Mouse (Mus musculus) neural tube, embryonic 11.5 days (tissue): Measurements from ENCODE around the gene Keg1. TPM values are rescaled to one million over a fixed set of nuclear protein-coding genes. Genes with fewer than 3 reads are reported as not detected.
"Not testable (repeated sequence)": the region's sequence is repeated elsewhere in the genome, so short reads cannot be mapped to it uniquely, and the experiment has no call there.

ENCODE experiments used
- ATAC-seq: fragments of 200-750 bp; cut with Nextera tagmentation; 2 replicates; pipeline ENCODE4 v1.8.0; 2017; ENCODE audit warnings: moderate number of reproducible peaks, mild to moderate bottlenecking, moderate TSS enrichment, moderate library complexity; ENCODE audit not compliant: insufficient read depth, low FRiP score, low TSS enrichment
- DNase-seq: peaks from one replicate; pipeline ENCODE4 v3.0.0-alpha.2; 2015; ENCODE audit warnings: low spot score
- H3K27ac ChIP-seq: fragments of 300-500 bp; sonication (generic); 2 replicates; pipeline ENCODE4 v1.5.1; 2014; ENCODE audit warnings: low read depth, mild to moderate bottlenecking, low read length
- H3K27me3 ChIP-seq: fragments of 300-500 bp; sonication (generic); 2 replicates; pipeline ENCODE4 v1.6.1; 2014; ENCODE audit warnings: mild to moderate bottlenecking, low read length, mixed read lengths; ENCODE audit not compliant: control insufficient read depth, insufficient read depth
- H3K36me3 ChIP-seq: fragments of 300-500 bp; sonication (generic); 2 replicates; pipeline ENCODE4 v1.6.1; 2014; ENCODE audit warnings: mild to moderate bottlenecking, low read length, moderate library complexity, mixed read lengths; ENCODE audit not compliant: control insufficient read depth, insufficient read depth
- H3K4me1 ChIP-seq: fragments of 300-500 bp; sonication (generic); 2 replicates; pipeline ENCODE4 v1.6.1; 2014; ENCODE audit warnings: low read length, mixed read lengths; ENCODE audit not compliant: control insufficient read depth, insufficient read depth
- H3K4me2 ChIP-seq: fragments of 300-500 bp; sonication (generic); 2 replicates; pipeline ENCODE4 v1.6.1; 2014; ENCODE audit warnings: low read depth, mild to moderate bottlenecking, moderate library complexity
- H3K4me3 ChIP-seq: fragments of 300-500 bp; sonication (generic); 2 replicates; pipeline ENCODE4 v1.5.1; 2014; ENCODE audit warnings: low read depth, low read length
- H3K9ac ChIP-seq: fragments of 300-500 bp; sonication (generic); 2 replicates; pipeline ENCODE4 v1.6.1; 2014; ENCODE audit warnings: mild to moderate bottlenecking, low read length
- H3K9me3 ChIP-seq: fragments of 300-500 bp; sonication (generic); 2 replicates; pipeline ENCODE4 v1.6.1; 2016; ENCODE audit warnings: low read length; ENCODE audit not compliant: control insufficient read depth
- WGBS: fragments of 180-500 bp; shearing (Covaris S2); extraction: QIAGEN DNeasy Blood & Tissue Kit; methylation state at CpG from one replicate; pipeline ENCODE4 v1.1.7; 2014; 5-methylcytosine and 5-hydroxymethylcytosine counted together
- polyA plus RNA-seq: library from polyadenylated mRNA; unstranded; fragments of >200 nt; fragmentation: Nextera tagmentation; extraction: Ambion mirVana; gene quantifications from 2 replicates; pipeline ENCODE4 v1.2.1, GENCODE M21; 2014

Gene Keg1
- polyA plus RNA-seq, result not detected in 2 replicates

DNA sequence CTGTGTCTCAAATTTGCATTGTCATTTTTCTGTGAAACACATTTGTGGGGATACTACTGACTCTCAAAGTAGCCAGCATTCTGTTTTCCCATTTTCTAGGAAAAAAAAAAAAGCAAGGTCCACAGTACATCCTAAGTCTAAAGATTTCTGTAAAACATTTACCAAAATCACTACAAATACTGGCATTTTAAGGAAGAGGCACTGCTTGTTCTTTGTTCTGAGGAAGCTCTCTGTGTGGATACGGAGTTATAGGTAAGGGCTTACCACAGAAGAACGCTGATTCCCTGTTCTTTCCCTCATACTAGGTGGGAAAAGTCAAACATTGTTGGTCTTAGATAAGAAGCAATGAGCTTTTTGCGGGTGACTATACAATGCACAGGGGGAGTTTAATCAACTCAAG lies at the start of gene Keg1:
Gene Keg1 (plus strand): TSS at position 197 of the 400 bp plus-strand sequence.
- Histone ChIP-seq H3K4me1 (no peaks in the 10 kb centered on the region), H3K9me3 (no peaks in the 10 kb centered on the region), H3K27ac (no peak within 1 kb of the TSS), H3K4me2 (no peak within 1 kb of the TSS), H3K27me3 (no peaks in the 10 kb centered on the region), H3K9ac (no peak within 1 kb of the TSS), H3K4me3 (no peak within 1 kb of the TSS), H3K36me3 (no peaks in the 10 kb centered on the region)
- 83% methylated on average over 3 of the region's 3 CpGs for WGBS
- ATAC-seq (no peak), DNase-seq (no peak)

DNA sequence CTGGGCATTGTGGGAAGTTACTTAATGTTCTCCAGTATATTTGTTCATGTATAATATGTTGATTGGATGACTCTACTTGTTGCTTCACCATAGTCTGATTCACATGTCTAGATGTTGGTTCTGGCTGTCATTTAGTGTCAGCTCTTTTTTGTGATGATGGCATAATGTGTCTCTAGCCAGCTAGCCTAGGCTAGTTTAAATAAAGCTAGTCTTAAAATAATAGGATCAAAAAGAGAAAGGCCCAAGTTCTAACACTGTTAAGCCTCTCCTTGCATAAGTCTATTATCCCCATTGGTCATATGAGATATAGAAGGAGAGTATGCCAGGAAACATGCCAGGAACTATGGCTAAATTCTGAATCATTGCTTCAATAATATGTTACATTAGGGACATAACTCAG lies 46.1 kb upstream of the Keg1 start:
- no peak for ATAC-seq
- H3K36me3 ChIP-seq, result no peaks in the 10 kb centered on the region

DNA sequence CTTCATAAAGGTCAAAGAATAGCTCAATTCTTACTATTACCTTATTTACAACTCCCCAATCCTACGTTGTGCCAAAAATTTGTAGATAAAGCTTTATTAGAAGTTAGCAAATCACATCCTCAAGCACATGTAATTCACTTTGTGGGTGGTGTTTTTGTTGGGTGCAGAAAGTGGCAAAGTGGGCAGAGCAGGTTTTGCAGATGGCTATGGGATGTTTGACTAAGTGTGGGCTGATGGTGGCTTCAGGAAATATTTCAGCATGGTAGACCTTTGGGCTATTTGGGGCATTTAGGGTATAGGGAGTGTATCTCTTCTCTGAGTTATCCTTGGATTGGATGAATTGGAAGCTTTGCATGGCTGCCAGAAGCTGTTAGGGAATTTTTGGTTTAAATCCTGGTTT lies 29.4 kb upstream of the Keg1 start:
- no peak for ATAC-seq
- Histone ChIP-seq H3K9ac (no peak overlapping the region), H3K4me2 (no peak overlapping the region), H3K27ac (no peak overlapping the region), H3K9me3 (no peaks in the 10 kb centered on the region), H3K27me3 (no peaks in the 10 kb centered on the region), H3K4me3 (no peak overlapping the region), H3K36me3 (no peaks in the 10 kb centered on the region), H3K4me1 (no peaks in the 10 kb centered on the region)
- 89% methylated on average over 1 of the region's 1 CpGs for WGBS
- DNase-seq, result no peak

More for the DNA sequence above, 46.1 kb upstream of the Keg1 start:
- Histone ChIP-seq H3K27ac (no peak overlapping the region), H3K9ac (no peak overlapping the region), H3K4me2 (no peak overlapping the region), H3K4me1 (no peaks in the 10 kb centered on the region), H3K27me3 (no peaks in the 10 kb centered on the region), H3K4me3 (no peak overlapping the region), H3K9me3 (no peaks in the 10 kb centered on the region)
- DNase-seq, result no peak

DNA sequence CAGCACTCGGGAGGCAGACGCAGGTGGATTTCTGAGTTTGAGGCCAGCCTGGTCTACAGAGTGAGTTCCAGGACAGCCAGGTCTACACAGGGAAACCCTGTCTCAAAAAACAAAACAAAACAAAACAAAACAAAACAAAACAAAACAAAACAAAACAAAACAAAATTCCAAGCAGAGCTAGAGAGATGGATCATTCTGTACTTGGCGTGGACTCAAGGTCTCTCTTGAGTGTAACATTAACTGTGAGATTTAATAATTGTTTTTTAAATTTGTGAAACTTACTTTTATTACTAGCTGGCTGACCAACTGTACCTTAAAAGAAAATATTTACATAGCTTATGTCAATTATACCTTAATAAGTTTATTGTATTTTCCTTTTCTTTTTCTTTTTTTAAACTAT lies 27.0 kb upstream of the Keg1 start:
- not testable (repeated sequence) for H3K27me3 ChIP-seq, H3K36me3 ChIP-seq, H3K27ac ChIP-seq, H3K4me1 ChIP-seq, H3K4me3 ChIP-seq, ATAC-seq, DNase-seq, H3K9me3 ChIP-seq, H3K4me2 ChIP-seq, H3K9ac ChIP-seq
- WGBS, result 93% methylated on average over 3 of the region's 3 CpGs

DNA sequence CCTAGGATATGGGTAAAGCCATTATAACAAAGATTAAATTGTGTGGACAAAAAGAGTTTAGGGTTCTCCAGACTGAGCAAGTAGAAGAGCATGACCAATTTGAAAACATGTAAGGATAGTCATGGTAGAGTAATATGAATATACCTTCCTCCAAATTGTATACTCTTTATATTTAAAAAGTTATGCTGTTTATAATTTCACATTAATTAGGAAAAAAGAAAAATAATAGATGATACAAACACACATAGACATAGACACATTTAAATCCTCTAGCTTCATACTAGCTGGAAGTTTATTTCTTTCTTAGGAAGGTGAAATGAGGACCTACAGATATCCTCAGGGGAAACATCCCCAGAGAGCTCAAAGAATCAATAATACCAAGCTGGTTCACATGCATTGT lies 25.4 kb upstream of the Keg1 start, which contains the start of gene Olfr1442:
Gene Olfr1442 (plus strand): TSS at position 301 of the 400 bp plus-strand sequence.
- ATAC-seq (no peak), DNase-seq (no peak)
- no peaks in the 10 kb centered on the region for H3K27me3 ChIP-seq
- no peak within 1 kb of the TSS for H3K4me3 ChIP-seq
- no peaks in the 10 kb centered on the region for H3K36me3 ChIP-seq
- H3K9me3 ChIP-seq, result no peaks in the 10 kb centered on the region
- no peak within 1 kb of the TSS for H3K9ac ChIP-seq
- H3K4me2 ChIP-seq, result no peak within 1 kb of the TSS
- no peaks in the 10 kb centered on the region for H3K4me1 ChIP-seq
- H3K27ac ChIP-seq, result no peak within 1 kb of the TSS

DNA sequence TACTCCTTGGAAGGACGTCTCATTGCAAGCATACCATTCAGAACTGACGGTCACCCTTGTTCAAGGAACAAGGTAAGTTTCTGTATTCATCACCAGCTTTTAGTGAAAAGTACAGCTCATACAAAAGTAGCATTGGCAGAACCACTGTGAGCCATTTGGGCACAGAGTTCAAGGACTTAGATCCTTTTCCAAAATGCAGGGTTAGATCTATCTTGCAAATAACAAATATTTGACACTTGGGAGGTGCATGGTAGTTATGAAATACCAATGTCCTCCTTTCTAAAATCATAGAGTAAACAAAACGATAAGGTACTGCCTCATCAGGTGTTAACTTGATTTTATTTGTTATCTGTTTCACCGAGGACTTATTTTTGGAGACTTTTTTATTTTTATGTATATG lies 24.5 kb upstream of the Keg1 start:
- Histone ChIP-seq H3K4me3 (no peak overlapping the region), H3K4me1 (no peaks in the 10 kb centered on the region), H3K27ac (no peak overlapping the region), H3K4me2 (no peak overlapping the region), H3K9ac (no peak overlapping the region), H3K9me3 (no peaks in the 10 kb centered on the region), H3K27me3 (no peaks in the 10 kb centered on the region), H3K36me3 (no peaks in the 10 kb centered on the region)
- ATAC-seq, result no peak
- DNase-seq, result no peak
- 87% methylated on average over 4 of the region's 4 CpGs for WGBS

DNA sequence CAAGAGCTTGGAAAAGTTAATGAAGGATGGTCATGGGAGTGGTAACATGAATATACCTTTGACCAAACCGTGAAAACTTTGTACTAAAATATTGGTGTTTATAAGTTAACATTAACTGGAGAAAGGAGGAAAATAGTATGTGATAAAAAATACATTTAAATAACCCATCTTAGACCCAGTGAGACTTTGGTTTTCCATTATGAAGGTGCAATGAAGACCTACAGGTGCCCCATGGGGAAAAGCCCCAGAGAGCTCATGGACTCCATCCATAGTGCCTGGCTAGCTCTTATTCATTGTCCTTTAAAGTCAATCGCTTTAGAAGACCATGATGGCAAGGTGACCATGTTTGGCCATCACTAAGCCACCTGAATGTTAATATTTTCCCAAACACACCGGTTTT lies 17.8 kb upstream of the Keg1 start, which contains the start of gene Olfr1443:
Gene Olfr1443 (plus strand): TSS at position 301 of the 400 bp plus-strand sequence.
- ATAC-seq, result no peak
- Histone ChIP-seq H3K27ac (no peak within 1 kb of the TSS), H3K4me3 (no peak within 1 kb of the TSS), H3K9me3 (no peaks in the 10 kb centered on the region), H3K9ac (no peak within 1 kb of the TSS), H3K4me2 (no peak within 1 kb of the TSS), H3K4me1 (no peaks in the 10 kb centered on the region), H3K36me3 (no peaks in the 10 kb centered on the region), H3K27me3 (no peaks in the 10 kb centered on the region)
- no peak for DNase-seq
- WGBS, result 71% methylated on average over 3 of the region's 3 CpGs

DNA sequence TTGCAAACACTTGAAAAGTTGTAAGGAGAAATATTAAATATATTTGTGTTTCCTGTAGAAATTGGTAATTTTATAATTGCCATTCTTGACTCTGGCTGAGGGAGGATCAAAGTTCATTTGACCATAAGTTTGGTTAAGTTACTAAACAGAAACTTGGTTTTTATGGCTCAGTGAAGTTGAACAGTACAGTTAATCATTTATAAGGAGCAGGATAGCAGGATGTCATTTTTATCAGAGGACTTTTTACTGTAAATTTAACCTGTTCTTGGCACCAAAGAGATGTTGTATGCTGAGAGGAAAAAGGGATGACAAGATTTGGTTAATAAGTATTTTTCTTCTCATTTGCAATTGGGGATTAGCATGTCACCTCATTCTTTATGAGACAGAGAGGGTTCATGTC lies 10.9 kb upstream of the Keg1 start:
- Histone ChIP-seq H3K4me3 (no peak overlapping the region), H3K27me3 (no peaks in the 10 kb centered on the region), H3K4me2 (no peak overlapping the region), H3K9ac (no peak overlapping the region), H3K27ac (no peak overlapping the region), H3K36me3 (no peaks in the 10 kb centered on the region), H3K9me3 (no peaks in the 10 kb centered on the region), H3K4me1 (no peaks in the 10 kb centered on the region)
- no peak for DNase-seq
- no peak for ATAC-seq

DNA sequence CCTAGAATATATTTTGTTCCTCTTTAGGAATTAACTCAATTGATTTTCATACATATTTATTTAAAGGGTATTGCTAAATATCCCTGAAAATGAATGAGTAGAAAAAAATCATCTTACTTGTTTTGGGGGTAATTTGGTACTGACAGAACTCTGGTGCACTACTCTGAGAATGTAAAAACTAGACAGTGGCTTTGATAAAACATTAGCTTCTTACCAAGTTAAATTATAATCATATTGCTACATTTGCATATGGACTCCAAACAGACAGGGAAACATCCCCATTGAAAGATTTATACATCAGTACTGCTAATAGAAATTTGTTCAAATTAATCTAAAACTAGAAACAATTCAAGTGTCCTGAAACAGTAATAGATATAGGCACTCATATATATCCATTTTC lies 10.4 kb upstream of the Keg1 start:
- ATAC-seq (no peak), DNase-seq (no peak)
- no peak overlapping the region for H3K4me2 ChIP-seq
- no peaks in the 10 kb centered on the region for H3K4me1 ChIP-seq
- H3K9ac ChIP-seq, result no peak overlapping the region
- H3K4me3 ChIP-seq, result no peak overlapping the region
- no peaks in the 10 kb centered on the region for H3K36me3 ChIP-seq
- no peaks in the 10 kb centered on the region for H3K9me3 ChIP-seq
- no peaks in the 10 kb centered on the region for H3K27me3 ChIP-seq
- no peak overlapping the region for H3K27ac ChIP-seq
